8 mouse cellular contexts compared by ENCODE assay signal in genomic region chr14:75457221-75457600, GRCm38 (mm10). TPM values are rescaled to one million over a fixed set of nuclear protein-coding genes. Genes with fewer than 3 reads are reported as not detected.
A peak's percentile ranks its signal among the peaks of the same experiment; 100 is the strongest.
DNase-seq lines count a peak whose midpoint lies in the region; ATAC-seq and TF ChIP-seq lines count a peak whose summit lies in the region.

No protein-coding gene starts in this region.

- peak overlapping the region; percentile 27; the same call in 1 of the 2 replicates for H3K9ac ChIP-seq in kidney, postnatal 0 days (ENCODE audit: low read depth, low read length)
- H3K9ac ChIP-seq in forebrain, embryonic 15.5 days (replicated peaks) = peak overlapping the region; percentile 56
- H3K9ac ChIP-seq in liver, postnatal 0 days (replicated peaks) = no peak overlapping the region; the same call in 1 of the 2 replicates

- no peak for TF ChIP-seq POLR2A in cortical plate, adult 2 months (IDR thresholded peaks at IDR 0.05; ENCODE audit: extremely low read depth, insufficient read depth, low read length)

- no peak for ATAC-seq in kidney, postnatal 0 days (replicated peaks; ENCODE audit: low FRiP score, low read depth)
- peak; percentile 38 for ATAC-seq in forebrain, embryonic 15.5 days (replicated peaks)
- ATAC-seq in liver, postnatal 0 days = no peak

- 32% methylated on average over 8 of the region's 8 CpGs for WGBS in kidney, postnatal 0 days
- 5% methylated on average over 8 of the region's 8 CpGs for WGBS in forebrain, embryonic 15.5 days
- 34% methylated on average over 8 of the region's 8 CpGs for WGBS in liver, postnatal 0 days (ENCODE audit: insufficient replicate concordance)

- no peaks in the 10 kb centered on the region for H3K9me3 ChIP-seq in kidney, postnatal 0 days (replicated peaks; ENCODE audit: low read length)
- no peaks in the 10 kb centered on the region for H3K9me3 ChIP-seq in forebrain, embryonic 15.5 days
- H3K9me3 ChIP-seq in liver, postnatal 0 days (ENCODE audit: low read length) = no peaks in the 10 kb centered on the region

- H3K27me3 ChIP-seq in kidney, postnatal 0 days (ENCODE audit: insufficient read depth, low read length) = no peaks in the 10 kb centered on the region; the same call in 1 of the 2 replicates
- no peaks in the 10 kb centered on the region for H3K27me3 ChIP-seq in forebrain, embryonic 15.5 days
- peaks cover 25% of the 10 kb centered on the region for H3K27me3 ChIP-seq in liver, postnatal 0 days (ENCODE audit: insufficient read depth, low read length)

- no peak overlapping the region for H3K27ac ChIP-seq in kidney, postnatal 0 days
- H3K27ac ChIP-seq in cortical plate, adult 2 months (ENCODE audit: insufficient read depth, low read length) = peak overlapping the region; percentile 31; the same call in 1 of the 2 replicates
- peak overlapping the region; percentile 94 for H3K27ac ChIP-seq in forebrain, embryonic 15.5 days (replicated peaks)
- H3K27ac ChIP-seq in liver, postnatal 0 days (ENCODE audit: low read depth) = no peak overlapping the region

- peak overlapping the region; percentile 63 for H3K4me2 ChIP-seq in kidney, postnatal 0 days (ENCODE audit: low read length)
- H3K4me2 ChIP-seq in forebrain, embryonic 15.5 days (replicated peaks) = peak overlapping the region; percentile 75
- H3K4me2 ChIP-seq in liver, postnatal 0 days (ENCODE audit: low read depth, low read length) = peak overlapping the region; percentile 62

- TF ChIP-seq CTCF in kidney, postnatal 0 days (IDR thresholded peaks at IDR 0.05; ENCODE audit: low read depth) = no peak
- no peak for TF ChIP-seq CTCF in cortical plate, adult 2 months (IDR thresholded peaks at IDR 0.05; ENCODE audit: extremely low read depth, insufficient read depth, low read length)
- no peak for TF ChIP-seq CTCF in liver, postnatal 0 days (IDR thresholded peaks at IDR 0.05; ENCODE audit: low read depth)

- no peak for TF ChIP-seq EP300 in liver, postnatal 0 days (IDR thresholded peaks at IDR 0.05; ENCODE audit: low read depth)

- H3K4me1 ChIP-seq in kidney, postnatal 0 days (replicated peaks; ENCODE audit: insufficient read depth, low read length) = no peaks in the 10 kb centered on the region
- H3K4me1 ChIP-seq in cortical plate, adult 2 months (ENCODE audit: control insufficient read depth, insufficient read depth, low read length) = peaks cover 5% of the 10 kb centered on the region
- H3K4me1 ChIP-seq in forebrain, embryonic 15.5 days = peaks cover 72% of the 10 kb centered on the region
- peaks cover 4% of the 10 kb centered on the region; the same call in 1 of the 2 replicates for H3K4me1 ChIP-seq in liver, postnatal 0 days (ENCODE audit: insufficient read depth)

- no peaks in the 10 kb centered on the region for H3K36me3 ChIP-seq in kidney, postnatal 0 days (ENCODE audit: insufficient read depth, low read length)
- no peaks in the 10 kb centered on the region for H3K36me3 ChIP-seq in forebrain, embryonic 15.5 days
- H3K36me3 ChIP-seq in liver, postnatal 0 days (replicated peaks; ENCODE audit: insufficient read depth, low read length) = no peaks in the 10 kb centered on the region

- peak overlapping the region; percentile 22 for H3K4me3 ChIP-seq in kidney, postnatal 0 days (replicated peaks; ENCODE audit: low read depth, low read length)
- peak overlapping the region; percentile 69 for H3K4me3 ChIP-seq in cortical plate, adult 2 months (ENCODE audit: insufficient read depth, low read length)
- H3K4me3 ChIP-seq in forebrain, embryonic 15.5 days = peak overlapping the region; percentile 54
- H3K4me3 ChIP-seq in liver, postnatal 0 days (ENCODE audit: low read depth, low read length) = peak overlapping the region; percentile 20; the same call in 1 of the 2 replicates

- no peak for DNase-seq in kidney, postnatal 0 days (ENCODE audit: low spot score)
- no peak for DNase-seq in kidney, postnatal 10 days
- no peak for DNase-seq in liver, postnatal 0 days
- no peak for DNase-seq in embryo, embryonic 11 days
- no peak for DNase-seq in adipocyte (ENCODE audit: low spot score)
- DNase-seq in thymus, postnatal 0 days (ENCODE audit: low spot score) = no peak

RNA-seq across cellular contexts. Expression of gene Siah3, which starts 1.4 kb away (rescaled TPM):
- 0.03 and 0.08 TPM in 2 replicates for polyA plus RNA-seq in kidney, postnatal 0 days (2015; fragmentation: Nextera tagmentation; extraction: Ambion mirVana)
- polyA plus RNA-seq in cortical plate, adult 2 months (2012; rRNA removed) = 3.5 and 4.1 TPM in 2 replicates
- 3.8 and 5.2 TPM in 2 replicates for polyA plus RNA-seq in forebrain, embryonic 15.5 days (2015; fragmentation: Nextera tagmentation; extraction: Ambion mirVana)
- polyA plus RNA-seq in liver, postnatal 0 days (2015; fragmentation: Nextera tagmentation; extraction: Ambion mirVana) = 0.02 TPM in 1 of 2 replicates, not detected in the other
- not detected in 2 replicates for polyA plus RNA-seq in thymus, postnatal 0 days (2015; fragmentation: Nextera tagmentation; extraction: Ambion mirVana)

Comparison
In these comparisons a context has a peak if more than half of its experiments do, and no peak if none do; other contexts are left out.
1. H3K27ac ChIP-seq: peak in cortical plate, adult 2 months (single experiment) and forebrain, embryonic 15.5 days (single experiment); none in kidney, postnatal 0 days (single experiment) and liver, postnatal 0 days (single experiment).
2. Peak in every context shown above with its lines, with median percentiles within 50 percentile points of each other: H3K4me2 ChIP-seq and H3K4me3 ChIP-seq.